Mouse (Mus musculus) gastrocnemius, adult 8-10 months (tissue): ENCODE measurements around the gene Tbxa2r. TPM values are rescaled to one million over a fixed set of nuclear protein-coding genes. Genes with fewer than 3 reads are reported as not detected.
A peak's percentile ranks its signal among the peaks of the same experiment; 100 is the strongest.

Experiments used
- DNase-seq, 2 experiments: peaks; one replicate each; pipeline ENCODE4 v3.0.0; 2022; ENCODE audit warnings: low spot score in 2 of 2
- total RNA-seq, 4 experiments: library from RNA; stranded (reverse); gene quantifications; 2 replicates each; pipeline ENCODE4 v1.2.4; 2022

Tbxa2r gene
- total RNA-seq = under 1 TPM; 0.12 to 0.36 (median 0.19) TPM

GRCm38 (mm10) chr10:81328386-81328785 lies at the start of gene Tbxa2r:
TSS of gene Tbxa2r (plus strand) at chr10:81328731.
- no peak for DNase-seq

- no peak for DNase-seq
These were observed 49.0 kb upstream of the Tbxa2r start for GRCm38 (mm10) chr10:81279496-81279895.

DNA sequence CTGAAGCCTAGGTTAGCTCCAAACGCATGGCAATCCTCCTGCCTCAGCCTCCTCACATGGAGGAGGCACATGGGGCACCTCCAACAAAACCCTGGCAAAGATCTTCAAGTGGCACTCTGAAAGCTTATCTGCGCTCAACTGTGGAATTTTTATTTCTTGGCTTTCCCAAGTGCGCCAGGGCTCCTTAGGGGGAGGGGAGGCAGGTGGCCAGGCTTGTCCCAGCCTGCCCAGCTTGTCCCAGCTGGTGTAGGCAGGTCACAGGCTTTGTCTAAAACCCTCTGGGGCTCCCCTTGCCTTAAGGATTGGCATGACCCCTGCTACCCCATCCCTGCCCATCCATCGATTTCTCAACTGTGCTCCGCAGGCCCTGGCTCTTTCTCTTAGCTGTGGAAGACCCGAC lies 44.3 kb upstream of the Tbxa2r start:
- no peak for DNase-seq

GRCm38 (mm10) chr10:81284719-81285118 lies 43.8 kb upstream of the Tbxa2r start:
- DNase-seq = no peak

DNA sequence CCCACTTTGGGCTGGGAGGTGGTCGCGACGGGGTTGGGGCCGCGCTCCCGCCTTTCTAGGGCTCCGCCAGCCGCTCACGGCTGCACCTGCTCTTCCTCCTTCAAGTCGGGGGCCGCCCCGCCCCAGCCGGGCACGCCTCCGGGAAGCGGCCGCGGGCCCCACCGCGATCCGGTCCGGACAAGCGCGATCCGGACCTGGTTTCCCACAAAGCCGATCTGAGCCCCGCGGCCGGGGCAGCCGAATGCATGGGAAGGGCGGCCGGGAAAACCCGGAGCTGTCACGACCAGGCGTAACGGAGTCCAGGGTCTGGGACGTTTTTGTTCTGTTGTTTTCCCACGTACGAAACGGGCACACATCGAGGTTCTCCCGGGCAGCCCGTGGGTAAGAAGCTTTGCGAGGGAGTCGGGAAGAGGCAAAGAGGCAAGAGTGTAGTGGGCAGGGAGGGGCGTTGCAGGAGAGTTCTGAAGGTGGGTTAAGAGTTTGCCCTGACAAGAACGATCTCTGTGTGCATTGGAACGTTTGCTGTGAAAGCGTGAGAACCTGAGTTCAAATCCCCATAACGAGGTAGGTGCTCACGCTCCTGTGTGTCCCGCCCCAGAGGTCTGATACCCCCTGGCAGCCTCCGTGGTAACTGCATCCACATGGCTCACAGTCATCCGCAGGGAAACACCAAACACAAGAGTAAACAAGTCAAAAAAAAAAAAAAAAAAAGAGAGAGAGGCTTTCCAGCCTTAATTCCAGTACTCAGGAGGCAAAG lies 42.7 kb upstream of the Tbxa2r start:
- DNase-seq = peak; percentile 65 to 68

GRCm38 (mm10) chr10:81286586-81286985 lies 41.9 kb upstream of the Tbxa2r start:
- no peak for DNase-seq

- no peak for DNase-seq
These were observed 40.9 kb upstream of the Tbxa2r start for GRCm38 (mm10) chr10:81287513-81288157.

- DNase-seq = no peak
These were observed 39.9 kb upstream of the Tbxa2r start for GRCm38 (mm10) chr10:81288601-81289000.

DNA sequence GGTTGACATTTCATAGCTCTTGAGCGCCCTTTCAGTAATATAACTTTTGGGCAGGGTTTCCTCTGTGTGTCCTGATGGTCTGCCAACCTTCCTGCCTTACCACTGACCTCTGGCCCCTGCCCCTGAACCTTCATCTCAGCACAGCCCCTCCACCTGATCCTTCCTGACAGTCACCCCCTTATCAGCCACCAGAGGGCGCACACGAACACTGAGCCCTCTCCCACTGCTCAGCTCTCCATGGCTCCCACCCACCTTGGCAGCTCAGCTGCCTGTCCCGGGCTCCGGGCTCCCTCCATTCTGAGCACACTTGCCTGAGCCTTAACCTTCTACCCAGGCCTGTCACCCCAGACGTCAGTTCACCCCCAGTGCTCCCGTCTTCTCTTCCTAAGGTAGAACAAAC lies 39.3 kb upstream of the Tbxa2r start:
- DNase-seq = peak in 1 of 2 experiments; percentile 58

DNA sequence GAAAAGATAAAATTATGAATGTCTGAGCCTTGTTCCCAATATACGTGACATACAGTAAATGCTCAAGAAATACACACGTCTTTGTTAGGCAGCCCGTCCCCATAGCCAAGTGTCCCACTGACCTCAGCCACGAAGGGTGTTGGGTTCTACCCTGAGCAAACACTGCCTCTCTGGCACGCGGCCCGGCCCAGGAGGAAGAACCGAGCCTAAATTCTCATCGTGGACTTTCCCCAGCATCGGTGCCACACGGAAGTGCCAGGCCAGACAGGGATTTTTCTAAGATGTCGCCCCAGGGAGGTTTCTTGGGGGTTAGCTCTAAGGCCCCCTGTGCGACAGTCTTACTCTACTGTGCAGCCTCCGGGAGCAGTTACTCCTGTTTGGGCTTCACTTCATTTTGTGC lies 38.7 kb upstream of the Tbxa2r start:
- DNase-seq = no peak

GRCm38 (mm10) chr10:81290698-81291460 lies 37.7 kb upstream of the Tbxa2r start:
- DNase-seq = no peak

DNA sequence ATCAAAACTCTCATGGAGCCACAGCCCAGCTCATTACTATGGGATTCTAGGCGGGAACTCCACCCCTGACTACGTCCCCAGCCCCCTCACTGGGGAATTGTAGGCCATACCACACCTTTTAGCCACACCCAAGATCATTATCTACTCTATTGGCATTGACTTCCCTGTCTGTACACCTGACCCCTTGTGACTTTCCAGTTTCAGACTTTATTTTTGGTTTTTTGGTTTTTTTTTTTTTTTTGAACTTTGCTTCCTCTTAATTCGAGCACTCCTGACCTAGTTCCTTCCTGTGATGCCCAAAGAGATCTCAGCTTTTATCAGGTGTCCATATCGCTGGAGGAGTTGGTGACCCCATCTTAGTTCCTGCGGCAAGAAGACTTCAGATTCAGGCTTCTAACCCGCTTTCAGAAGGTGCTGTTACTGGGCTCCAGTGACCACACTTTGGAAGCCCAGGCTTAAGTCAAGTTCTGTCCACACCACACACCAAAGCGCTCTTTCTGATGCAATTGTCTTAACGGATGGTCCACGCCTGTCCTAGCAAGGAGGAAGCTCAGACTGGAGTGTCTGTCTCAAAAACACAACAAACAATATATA lies 36.9 kb upstream of the Tbxa2r start, which contains the start of gene Tjp3:
Tjp3 (minus strand) TSS at position 71 of the 594 bp plus-strand sequence.
- no peak for DNase-seq

DNA sequence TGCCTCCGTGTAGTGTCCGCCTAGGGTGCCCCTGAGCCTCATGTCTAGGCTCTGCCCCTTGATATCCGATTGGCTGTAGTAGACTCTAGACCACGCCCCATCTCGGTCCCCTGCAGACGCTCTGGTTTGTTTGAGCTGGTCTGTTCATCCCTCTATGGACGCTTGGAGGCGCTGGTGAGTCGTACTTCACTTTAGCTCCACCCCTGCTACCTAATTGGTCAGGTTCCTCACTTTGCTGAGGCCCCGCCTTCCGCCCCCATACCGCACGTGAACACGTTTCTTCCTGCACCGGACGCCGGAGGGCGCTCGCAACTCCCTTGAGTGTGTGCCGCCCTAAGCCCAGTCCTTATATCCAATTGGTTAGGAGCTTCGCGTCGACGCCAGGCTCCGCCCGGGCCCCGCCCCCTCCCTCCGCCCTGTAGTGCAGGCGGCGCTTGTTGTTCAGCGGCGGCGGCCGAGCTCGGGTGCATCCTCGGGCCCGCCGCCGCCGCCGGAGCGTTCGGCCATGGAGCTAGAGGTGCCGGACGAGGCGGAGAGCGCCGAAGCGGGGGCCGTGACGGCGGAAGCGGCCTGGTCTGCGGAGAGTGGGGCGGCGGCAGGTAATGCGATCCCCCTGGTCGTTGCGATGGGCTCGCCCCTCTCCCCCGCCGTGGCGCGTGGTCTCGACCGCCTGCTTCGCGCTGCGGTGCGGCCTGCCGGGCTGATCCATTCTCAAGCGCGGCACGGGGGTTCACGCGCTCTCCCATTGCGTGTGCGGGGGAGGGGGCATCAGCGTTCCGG lies 35.8 kb upstream of the Tbxa2r start, which contains the start of gene Pip5k1c:
Pip5k1c (plus strand) TSS at position 410 of the 780 bp plus-strand sequence.
- peak; percentile 99 to 100 for DNase-seq

GRCm38 (mm10) chr10:81293334-81294030 lies 35.0 kb upstream of the Tbxa2r start:
- no peak for DNase-seq

GRCm38 (mm10) chr10:81294442-81294841 lies 34.1 kb upstream of the Tbxa2r start:
- DNase-seq = no peak

DNA sequence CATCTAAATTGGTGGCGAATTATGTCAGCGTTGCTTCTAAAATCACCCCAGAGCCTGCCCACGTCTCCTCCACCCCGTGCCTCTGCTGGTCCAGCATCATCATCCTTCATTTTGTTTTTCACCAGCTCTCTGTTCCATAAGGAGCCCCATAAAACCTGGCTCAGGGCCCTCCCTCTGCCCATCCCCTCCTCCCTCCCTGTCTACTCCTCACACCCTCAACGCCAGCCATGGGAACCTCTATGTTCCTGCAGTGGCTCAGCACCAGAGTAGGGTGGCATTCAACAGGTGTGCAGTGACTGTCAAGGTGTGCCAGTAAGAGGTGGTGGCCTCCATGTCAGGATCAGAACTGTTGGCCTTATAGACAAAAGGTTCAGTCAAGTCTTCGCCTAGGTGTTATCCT lies 33.3 kb upstream of the Tbxa2r start:
- DNase-seq = no peak

GRCm38 (mm10) chr10:81297246-81297645 lies 31.3 kb upstream of the Tbxa2r start:
- DNase-seq = no peak

DNA sequence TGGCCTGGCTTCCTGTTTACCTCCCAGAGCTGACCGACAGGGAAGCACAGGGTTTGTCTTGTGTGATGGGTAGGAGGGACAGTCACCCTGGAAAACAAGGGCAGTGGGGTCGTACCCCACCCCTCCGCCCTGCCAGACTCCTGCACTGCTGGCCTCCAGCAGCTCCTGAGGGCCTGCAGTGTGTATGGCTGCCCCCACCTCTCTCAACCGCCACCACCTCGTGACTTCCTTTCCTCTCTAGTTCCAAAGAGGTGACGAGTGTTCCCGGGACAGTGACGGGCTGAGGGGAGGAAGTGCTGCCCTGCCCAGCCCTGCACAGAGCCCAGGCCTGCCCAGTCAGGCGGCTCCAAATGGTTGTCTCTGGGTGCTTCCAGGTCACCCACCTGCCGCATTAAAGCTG lies 30.7 kb upstream of the Tbxa2r start:
- no peak for DNase-seq

- DNase-seq = no peak
These were observed 30.0 kb upstream of the Tbxa2r start for GRCm38 (mm10) chr10:81298369-81299100.
